Mouse (Mus musculus): Measurements from ENCODE around the gene Vmn1r91. TPM values are rescaled to one million over a fixed set of nuclear protein-coding genes. Genes with fewer than 3 reads are reported as not detected.
"Not testable (repeated sequence)": the region's sequence is repeated elsewhere in the genome, so short reads cannot be mapped to it uniquely, and the experiment has no call there.

Vmn1r91 gene
- not detected for total RNA-seq (2021)
- long read RNA-seq, experiment 1: 0 reads
- long read RNA-seq, experiment 2: 0 reads

GRCm38 (mm10) chr7:20099380-20099779 is at the start of gene Vmn1r91:
Gene Vmn1r91 (plus strand): TSS chr7:20099680.
- H3K27ac ChIP-seq; H3K4me3 ChIP-seq; DNase-seq (ENCODE audit: low spot score in 2 of 2): not testable (repeated sequence)

- not testable (repeated sequence) for H3K27ac ChIP-seq; DNase-seq (ENCODE audit: low spot score in 2 of 2)
Observed at GRCm38 (mm10) chr7:20064100-20064499, 35.4 kb upstream of the Vmn1r91 start.

GRCm38 (mm10) chr7:20078118-20078517 is 21.4 kb upstream of the Vmn1r91 start:
- H3K4me3 ChIP-seq; DNase-seq (ENCODE audit: low spot score in 2 of 2); H3K27ac ChIP-seq: not testable (repeated sequence)

More at GRCm38 (mm10) chr7:20064100-20064499, 35.4 kb upstream of the Vmn1r91 start:
- H3K4me3 ChIP-seq: not testable (repeated sequence)

- not testable (repeated sequence) for DNase-seq (ENCODE audit: low spot score in 2 of 2); H3K27ac ChIP-seq; H3K4me3 ChIP-seq
Observed at GRCm38 (mm10) chr7:20122479-20122878, 23.0 kb downstream of the Vmn1r91 start, which contains the start of gene Gm16442. Gene Gm16442 (minus strand): TSS chr7:20122579.

GRCm38 (mm10) chr7:20138988-20139387 is 39.5 kb downstream of the Vmn1r91 start, which contains the start of gene Vmn1r93:
Gene Vmn1r93 (minus strand): TSS chr7:20139088.
- H3K27ac ChIP-seq; H3K4me3 ChIP-seq; DNase-seq (ENCODE audit: low spot score in 2 of 2): not testable (repeated sequence)

Other genes starting within 250 kb of the Vmn1r91 start
- gene Gm19345, start 247.7 kb upstream of the Vmn1r91 start, total RNA-seq (2021): 1 to 10 TPM in 1 of 2 experiments, under 1 TPM in 1; 0.86 to 1.6 TPM
- not detected for gene Ceacam16, start 238.4 kb upstream of the Vmn1r91 start, total RNA-seq (2021)
- gene Ceacam19, start 211.7 kb upstream of the Vmn1r91 start, total RNA-seq (2021): not detected
- gene Pvr, start 178.5 kb upstream of the Vmn1r91 start, total RNA-seq (2021): 10 to 100 TPM; 13.6 to 16.3 TPM
- not detected for gene Igsf23, start 148.9 kb upstream of the Vmn1r91 start, total RNA-seq (2021)
- not detected for gene Ceacam20, start 134.3 kb upstream of the Vmn1r91 start, total RNA-seq (2021)
- gene Nlrp9b, start 108.2 kb upstream of the Vmn1r91 start, total RNA-seq (2021): not detected
- gene Gm16442, start 22.9 kb downstream of the Vmn1r91 start, total RNA-seq (2021): not detected
- not detected for gene Vmn1r93, start 39.4 kb downstream of the Vmn1r91 start, total RNA-seq (2021)
- not detected for gene Vmn1r94, start 68.7 kb downstream of the Vmn1r91 start, total RNA-seq (2021)
- not detected for gene Vmn1r95, start 94.0 kb downstream of the Vmn1r91 start, total RNA-seq (2021)
- gene Gm6164, start 105.9 kb downstream of the Vmn1r91 start, total RNA-seq (2021): not detected
- not detected for gene Gm4498, start 134.1 kb downstream of the Vmn1r91 start, total RNA-seq (2021)
- gene Gm5890, start 163.2 kb downstream of the Vmn1r91 start, total RNA-seq (2021): not detected
- not detected for gene Gm4133, start 234.4 kb downstream of the Vmn1r91 start, total RNA-seq (2021)